Mouse (Mus musculus) CH12.LX (cell line): ENCODE measurements at regions not wholly inside any gene's neighbourhood (a gene's known extent, or its start where the extent isn't known, plus 50 kb on each side); places are given as distances from the start of the nearest gene placed in this dataset.

Source experiments
- CHD2 ChIP-seq: IDR thresholded peaks from 2 replicates; pipeline ENCODE4 v1.6.1; 2011; ENCODE audit warnings: low read length, improper control_type of control experiment
- CTCF ChIP-seq, 2 experiments: IDR thresholded peaks in 1 of 2; conservative IDR thresholded peaks in 1 of 2; 2 replicates each; pipeline ENCODE4 v1.5.1; 2011 to 2012; ENCODE audit warnings: low read depth in 2 of 2, low read length in 2 of 2, improper control_type of control experiment in 1 of 2, inconsistent platforms in 1 of 2, mild to moderate bottlenecking in 1 of 2, moderate library complexity in 1 of 2
- E2F4 ChIP-seq: IDR thresholded peaks from 2 replicates; pipeline ENCODE4 v1.6.1; 2011; ENCODE audit warnings: low read depth, low read length, improper control_type of control experiment; ENCODE audit not compliant: insufficient replicate concordance
- POLR2A ChIP-seq: IDR thresholded peaks from 2 replicates; pipeline ENCODE4 v1.6.1; 2011; ENCODE audit warnings: low read depth, mild to moderate bottlenecking, improper control_type of control experiment, low read length
- POLR2AphosphoS2 ChIP-seq: IDR thresholded peaks from 2 replicates; pipeline ENCODE4 v1.6.1; 2011; ENCODE audit warnings: low read depth, low read length, improper control_type of control experiment
- SIN3A ChIP-seq: IDR thresholded peaks from 2 replicates; pipeline ENCODE4 v1.6.1; 2012; ENCODE audit warnings: low read length, improper control_type of control experiment, inconsistent platforms
- USF2 ChIP-seq: conservative IDR thresholded peaks from 2 replicates; pipeline ENCODE4 v1.6.1; 2011; ENCODE audit warnings: low read depth, low read length, improper control_type of control experiment

DNA sequence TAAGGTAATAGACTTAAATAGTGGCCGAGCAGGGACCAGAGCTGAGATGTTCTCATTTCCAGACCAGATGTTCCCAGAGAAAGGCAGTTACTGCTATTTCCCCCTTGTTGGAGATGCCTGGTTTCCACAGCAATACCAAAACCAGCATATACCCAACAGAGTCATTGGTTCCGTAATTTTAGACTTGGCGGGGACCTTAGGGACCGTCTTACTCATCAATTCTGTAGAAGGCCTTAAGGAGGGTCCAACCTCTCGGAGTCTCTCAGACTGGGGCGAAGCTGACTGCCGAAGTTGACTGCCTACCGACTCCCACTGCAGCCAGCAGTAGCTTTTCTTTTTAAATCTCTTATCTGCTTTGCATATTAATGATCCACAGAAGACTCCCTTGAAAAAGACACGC, 95.1 kb upstream of the Foxn2 start:
- TF ChIP-seq CTCF (conservative IDR thresholded peaks at IDR 0.05 in 1 of 2, IDR thresholded peaks at IDR 0.05 in 1 of 2; ENCODE audit: low read depth in 2 of 2, low read length in 2 of 2) (no peak), CHD2 (0 out of 2 replicates have a peak, but pooled peaks have one; percentile 19), USF2 (no peak), POLR2A (peak; percentile 35; the same call in 1 of the 2 replicates), E2F4 (0 out of 2 replicates have a peak, but pooled peaks have one; percentile 52), POLR2AphosphoS2 (no peak), SIN3A (peak; percentile 47; the same call in 1 of the 2 replicates)
